Mouse (Mus musculus) kidney, embryonic 16.5 days (tissue): ENCODE data around the gene Ccl28. TPM values are rescaled to one million over a fixed set of nuclear protein-coding genes. Genes with fewer than 3 reads are reported as not detected.
"Not testable (repeated sequence)": the region's sequence is repeated elsewhere in the genome, so short reads cannot be mapped to it uniquely, and the experiment has no call there.

ENCODE experiments used
- ATAC-seq: fragments of 200-750 bp; cut with Nextera tagmentation; 2 replicates; pipeline ENCODE4 v1.8.0; 2017; ENCODE audit warnings: moderate TSS enrichment; ENCODE audit not compliant: low FRiP score, low TSS enrichment
- H3K27ac ChIP-seq: fragments of 300-500 bp; sonication (generic); 2 replicates; pipeline ENCODE4 v1.5.1; 2014; ENCODE audit warnings: low read length
- H3K27me3 ChIP-seq: fragments of 300-500 bp; sonication (generic); 2 replicates; pipeline ENCODE4 v1.6.1; 2014; ENCODE audit warnings: low read length, control low read depth, mixed read lengths; ENCODE audit not compliant: insufficient read depth
- H3K36me3 ChIP-seq: fragments of 300-500 bp; sonication (generic); 2 replicates; pipeline ENCODE4 v1.6.1; 2014; ENCODE audit warnings: low read length, control low read depth, mixed read lengths; ENCODE audit not compliant: insufficient read depth
- H3K4me1 ChIP-seq: fragments of 300-500 bp; sonication (generic); 2 replicates; pipeline ENCODE4 v1.6.1; 2014; ENCODE audit warnings: low read length, control low read depth, mixed read lengths; ENCODE audit not compliant: insufficient read depth
- H3K4me2 ChIP-seq: fragments of 300-500 bp; sonication (generic); replicated peaks from 2 replicates; pipeline ENCODE4 v1.6.1; 2014; ENCODE audit warnings: low read depth, low read length
- H3K4me3 ChIP-seq: fragments of 300-500 bp; sonication (generic); 2 replicates; pipeline ENCODE4 v1.5.1; 2014; ENCODE audit warnings: mild to moderate bottlenecking, low read length
- H3K9ac ChIP-seq: fragments of 300-500 bp; sonication (generic); replicated peaks from 2 replicates; pipeline ENCODE4 v1.6.1; 2014; ENCODE audit warnings: low read length
- H3K9me3 ChIP-seq: fragments of 300-500 bp; sonication (generic); 2 replicates; pipeline ENCODE4 v1.6.1; 2016; ENCODE audit warnings: low read length, control low read depth
- WGBS: fragments of 180-500 bp; shearing (Covaris S2); extraction: QIAGEN DNeasy Blood & Tissue Kit; methylation state at CpG from one replicate; pipeline ENCODE4 v1.1.7; 2014; 5-methylcytosine and 5-hydroxymethylcytosine counted together
- polyA plus RNA-seq: library from polyadenylated mRNA; unstranded; fragments of >200 nt; fragmentation: Nextera tagmentation; extraction: Ambion mirVana; gene quantifications from 2 replicates; pipeline ENCODE4 v1.2.1, GENCODE M21; 2015

Ccl28 gene
- polyA plus RNA-seq, 1 experiment from 2014 or later: 0.15 TPM

DNA sequence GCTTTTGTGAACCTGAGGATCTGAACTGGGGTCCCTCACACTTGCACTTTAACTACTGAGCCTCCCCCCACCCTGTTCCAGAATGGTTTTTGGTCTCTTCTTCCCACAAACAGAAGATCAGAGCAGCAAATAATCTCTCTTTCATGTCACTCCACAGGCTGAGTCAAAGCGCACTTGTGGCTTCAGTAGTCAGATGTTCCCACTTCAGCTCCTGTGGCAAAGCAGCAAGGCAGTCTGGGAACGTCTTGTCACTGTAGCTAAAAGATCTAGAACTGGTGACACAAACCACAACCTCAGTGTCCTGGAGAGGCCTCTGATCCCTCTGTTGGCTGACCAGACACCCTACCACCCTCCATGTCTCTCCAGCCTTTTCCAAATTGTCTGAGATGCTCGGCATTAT is 57.5 kb downstream of the Ccl28 start:
- Histone ChIP-seq H3K27me3 (no peaks in the 10 kb centered on the region), H3K4me3 (no peak overlapping the region), H3K9ac (no peak overlapping the region), H3K36me3 (no peaks in the 10 kb centered on the region), H3K4me1 (peaks cover 3% of the 10 kb centered on the region; the same call in 1 of the 2 replicates), H3K27ac (no peak overlapping the region), H3K4me2 (no peak overlapping the region), H3K9me3 (no peaks in the 10 kb centered on the region)
- no peak for ATAC-seq
- WGBS: 67% methylated on average over 3 of the region's 3 CpGs

- peaks cover 6% of the 10 kb centered on the region; the same call in 1 of the 2 replicates for H3K4me1 ChIP-seq
- H3K4me3 ChIP-seq: no peak overlapping the region
- no peak overlapping the region for H3K9ac ChIP-seq
- H3K9me3 ChIP-seq: no peaks in the 10 kb centered on the region
- H3K27ac ChIP-seq: no peak overlapping the region
- no peaks in the 10 kb centered on the region for H3K36me3 ChIP-seq
- WGBS: 63% methylated on average over 11 of the region's 11 CpGs
- no peak for ATAC-seq
- H3K27me3 ChIP-seq: no peaks in the 10 kb centered on the region
- no peak overlapping the region for H3K4me2 ChIP-seq
Measured at GRCm38 (mm10) chr13:119684416-119685177, 61.0 kb downstream of the Ccl28 start.

DNA sequence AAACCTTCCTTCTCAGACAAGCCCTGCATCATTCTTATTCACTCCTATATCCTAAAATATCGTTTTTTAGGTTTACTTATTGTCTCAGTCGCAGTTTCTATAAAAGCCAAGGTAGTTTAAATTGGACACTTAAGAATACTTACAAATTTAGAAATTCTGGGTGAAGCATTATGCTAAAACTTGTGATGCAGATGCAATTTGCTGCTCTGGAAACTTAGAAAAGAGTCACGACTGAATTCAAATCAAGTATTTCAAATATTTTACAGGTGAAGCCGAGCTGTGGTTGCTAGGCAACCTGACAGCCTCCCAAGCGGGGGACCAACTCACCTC is 66.1 kb downstream of the Ccl28 start:
- H3K27ac ChIP-seq: no peak overlapping the region
- no peak overlapping the region for H3K9ac ChIP-seq

DNA sequence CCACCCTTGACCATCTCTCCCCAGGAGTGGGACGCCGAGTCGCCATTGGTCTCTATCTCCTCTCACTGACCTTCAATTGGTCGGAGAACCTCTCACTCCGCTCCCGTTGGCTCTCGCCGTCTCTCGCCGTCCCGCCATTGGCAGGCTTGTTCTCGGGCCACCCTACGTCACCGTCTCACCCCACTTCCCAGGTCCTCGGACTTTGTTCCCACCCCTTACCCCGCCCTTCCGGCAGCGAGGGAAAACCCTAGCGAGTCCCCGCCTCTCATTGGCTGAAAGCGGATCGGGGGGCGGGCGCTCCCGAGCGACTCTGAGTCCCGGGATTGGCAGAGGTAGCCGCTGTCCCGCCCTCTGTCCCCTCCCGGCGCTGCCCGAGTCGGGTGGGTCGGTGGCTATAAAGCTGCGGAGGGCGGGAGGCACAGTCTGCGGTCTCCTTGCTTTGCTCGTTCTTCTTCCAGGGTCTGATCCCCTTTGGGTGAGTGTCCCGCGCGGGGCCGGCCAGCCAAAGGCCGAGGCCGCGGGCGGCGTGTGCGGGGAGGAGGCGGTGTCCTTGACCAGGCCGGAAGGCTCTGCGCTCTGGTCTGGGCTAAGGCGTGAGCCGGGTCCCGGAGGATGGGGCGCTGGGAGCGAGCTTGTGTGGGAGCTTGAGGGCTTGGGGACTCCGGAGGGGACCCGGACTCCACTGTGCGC is 66.6 kb downstream of the Ccl28 start, which contains the start of gene Hmgcs1:
Gene Hmgcs1, plus strand, starts transcription at position 341 of the 690 bp plus-strand sequence.
- ATAC-seq: peak; percentile 100
- Histone ChIP-seq H3K9me3 (no peaks in the 10 kb centered on the region), H3K27ac (peak within 1 kb of the TSS; percentile 97), H3K27me3 (no peaks in the 10 kb centered on the region), H3K9ac (peak within 1 kb of the TSS; percentile 96), H3K4me1 (peaks cover 25% of the 10 kb centered on the region), H3K36me3 (0 out of 2 replicates have a peak, but pooled peaks cover 3% of the 10 kb centered on the region), H3K4me3 (peak within 1 kb of the TSS; percentile 97), H3K4me2 (peak within 1 kb of the TSS; percentile 63)
- WGBS: under 1% methylated on average over 57 of the region's 59 CpGs

More for the DNA sequence above, 66.1 kb downstream of the Ccl28 start:
- peaks cover 25% of the 10 kb centered on the region for H3K4me1 ChIP-seq
- no peaks in the 10 kb centered on the region for H3K27me3 ChIP-seq
- 0 out of 2 replicates have a peak, but pooled peaks cover 3% of the 10 kb centered on the region for H3K36me3 ChIP-seq
- no peaks in the 10 kb centered on the region for H3K9me3 ChIP-seq
- H3K4me3 ChIP-seq: peak overlapping the region; percentile 97
- ATAC-seq: no peak
- WGBS: 11% methylated on average over 5 of the region's 5 CpGs
- peak overlapping the region; percentile 51 for H3K4me2 ChIP-seq

DNA sequence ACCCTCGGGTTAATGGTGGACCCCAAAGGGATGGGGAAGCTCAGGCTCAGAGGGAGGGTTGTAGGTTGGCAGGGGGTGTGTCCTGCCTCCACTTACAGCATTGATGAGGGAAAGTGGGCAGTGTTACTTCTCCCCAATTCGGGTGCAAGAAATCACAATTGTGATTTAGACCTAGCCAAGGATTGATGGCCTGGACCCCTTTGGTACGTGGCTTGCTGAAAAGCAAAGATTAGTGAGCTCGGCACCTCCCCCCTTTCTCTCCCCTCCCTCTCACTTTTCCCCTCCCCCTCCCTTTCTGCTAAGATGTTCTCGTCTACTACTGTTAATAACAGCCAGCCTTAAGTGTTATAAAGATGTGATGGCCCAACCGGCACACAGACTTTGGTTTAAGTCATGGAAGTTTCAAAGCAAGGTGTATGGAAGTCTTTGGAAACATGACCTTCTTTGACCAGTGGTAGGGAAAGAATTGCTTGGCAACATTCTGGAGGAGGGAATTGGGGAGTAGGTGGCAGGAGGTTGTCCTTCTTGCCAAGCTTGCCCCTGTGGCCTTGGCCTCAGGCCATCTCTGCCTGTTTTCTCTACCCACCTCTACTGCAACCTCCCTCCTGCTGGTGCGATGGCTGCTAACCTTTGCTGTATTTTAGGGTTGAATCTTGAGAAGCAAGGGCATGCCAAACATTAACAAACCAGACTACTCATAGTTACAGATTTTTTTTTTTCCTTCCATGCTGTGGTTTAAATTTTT is 67.4 kb downstream of the Ccl28 start:
- Histone ChIP-seq H3K27me3 (no peaks in the 10 kb centered on the region), H3K4me2 (peak overlapping the region; percentile 63), H3K9ac (peak overlapping the region; percentile 96), H3K36me3 (0 out of 2 replicates have a peak, but pooled peaks cover 3% of the 10 kb centered on the region), H3K4me3 (peak overlapping the region; percentile 97), H3K4me1 (peaks cover 25% of the 10 kb centered on the region), H3K9me3 (no peaks in the 10 kb centered on the region), H3K27ac (peak overlapping the region; percentile 97)
- under 1% methylated on average over 7 of the region's 7 CpGs for WGBS
- ATAC-seq: no peak

GRCm38 (mm10) chr13:119691958-119692357 is 68.3 kb downstream of the Ccl28 start:
- not testable (repeated sequence) for H3K9ac ChIP-seq

GRCm38 (mm10) chr13:119695676-119696075 is 72.1 kb downstream of the Ccl28 start:
- Histone ChIP-seq H3K27me3 (no peaks in the 10 kb centered on the region), H3K9ac (no peak overlapping the region)
- 81% methylated on average over 4 of the region's 4 CpGs for WGBS

More at GRCm38 (mm10) chr13:119691958-119692357, 68.3 kb downstream of the Ccl28 start:
- not testable (repeated sequence) for H3K9me3 ChIP-seq, H3K27me3 ChIP-seq, ATAC-seq, H3K27ac ChIP-seq, H3K36me3 ChIP-seq
- peaks cover 25% of the 10 kb centered on the region for H3K4me1 ChIP-seq
- 60% methylated on average over 3 of the region's 3 CpGs for WGBS
- peak overlapping the region; percentile 63 for H3K4me2 ChIP-seq
- peak overlapping the region; percentile 97 for H3K4me3 ChIP-seq

DNA sequence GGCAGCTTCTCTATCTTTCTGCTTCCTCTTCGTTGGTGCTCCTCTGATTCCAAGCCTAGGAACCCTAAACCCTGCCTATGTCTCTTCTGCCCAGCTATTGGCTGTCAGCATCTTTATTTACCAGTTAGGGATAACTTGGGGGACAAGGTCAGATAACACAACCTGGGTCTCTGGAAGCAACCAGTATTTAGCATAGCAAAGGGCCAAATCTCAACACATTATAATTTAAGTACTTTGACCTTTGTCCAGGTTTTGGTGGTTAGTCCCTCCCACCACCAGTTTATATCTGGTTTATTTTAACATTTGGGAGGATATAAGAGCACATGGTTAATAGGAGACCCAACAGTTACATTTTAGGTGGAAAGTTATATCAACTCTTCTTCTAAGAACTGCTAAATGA is 72.9 kb downstream of the Ccl28 start:
- WGBS: 75% methylated on average over 1 of the region's 1 CpGs

More at GRCm38 (mm10) chr13:119695676-119696075, 72.1 kb downstream of the Ccl28 start:
- Histone ChIP-seq H3K4me1 (peaks cover 22% of the 10 kb centered on the region), H3K4me2 (no peak overlapping the region), H3K4me3 (no peak overlapping the region), H3K27ac (peak overlapping the region; percentile 3; the same call in 1 of the 2 replicates), H3K36me3 (peaks cover 14% of the 10 kb centered on the region), H3K9me3 (no peaks in the 10 kb centered on the region)
- no peak for ATAC-seq

DNA sequence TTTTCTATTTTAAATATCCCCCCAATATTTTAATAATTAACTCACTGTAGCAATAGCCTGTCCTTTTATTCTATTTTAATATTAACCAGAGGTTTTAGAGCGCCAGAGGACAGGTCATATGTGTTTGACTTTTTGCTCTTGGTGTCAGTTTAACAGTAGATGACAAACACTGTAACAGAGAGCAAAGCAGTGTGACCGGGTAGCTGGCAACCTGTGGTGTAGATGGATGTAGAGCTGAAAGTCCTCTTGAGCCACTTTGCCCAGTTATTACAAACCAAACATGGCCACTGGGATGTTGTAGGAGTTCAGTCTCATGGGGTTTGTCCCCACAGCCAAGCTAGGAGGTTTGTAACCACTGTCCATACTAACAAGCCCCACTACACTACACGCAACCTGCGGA is 74.8 kb downstream of the Ccl28 start:
- peak; percentile 57; the same call in 1 of the 2 replicates for ATAC-seq
- 76% methylated on average over 4 of the region's 4 CpGs for WGBS
- Histone ChIP-seq H3K27ac (no peak overlapping the region; the same call in 1 of the 2 replicates), H3K4me2 (no peak overlapping the region), H3K4me1 (peaks cover 5% of the 10 kb centered on the region), H3K9me3 (no peaks in the 10 kb centered on the region), H3K4me3 (no peak overlapping the region), H3K27me3 (no peaks in the 10 kb centered on the region), H3K9ac (no peak overlapping the region), H3K36me3 (peaks cover 29% of the 10 kb centered on the region)

More for the DNA sequence above, 72.9 kb downstream of the Ccl28 start:
- no peak for ATAC-seq
- peaks cover 19% of the 10 kb centered on the region for H3K36me3 ChIP-seq
- H3K4me3 ChIP-seq: no peak overlapping the region
- H3K27ac ChIP-seq: no peak overlapping the region
- H3K27me3 ChIP-seq: no peaks in the 10 kb centered on the region
- peaks cover 19% of the 10 kb centered on the region for H3K4me1 ChIP-seq
- H3K4me2 ChIP-seq: no peak overlapping the region
- H3K9ac ChIP-seq: no peak overlapping the region
- H3K9me3 ChIP-seq: no peaks in the 10 kb centered on the region
